Mouse (Mus musculus): ENCODE measurements around the gene Psmb10.
"Not testable (repeated sequence)": the region's sequence is repeated elsewhere in the genome, so short reads cannot be mapped to it uniquely, and the experiment has no call there.

The Psmb10 gene

GRCm38 (mm10) chr8:105938306-105938669 is at the start of gene Psmb10:
Gene Psmb10 (minus strand): TSS chr8:105938444.
- no peak for DNase-seq (ENCODE audit: low spot score in 2 of 2)

GRCm38 (mm10) chr8:105983406-105983805 is 45.2 kb upstream of the Psmb10 start:
- DNase-seq (ENCODE audit: low spot score in 2 of 2) = not testable (repeated sequence)

GRCm38 (mm10) chr8:105981146-105981545 is 42.9 kb upstream of the Psmb10 start:
- DNase-seq (ENCODE audit: low spot score in 2 of 2) = no peak

- no peak for DNase-seq (ENCODE audit: low spot score in 2 of 2)
These were observed 41.1 kb upstream of the Psmb10 start, which contains the start of gene Dpep3 for GRCm38 (mm10) chr8:105979325-105979724. Gene Dpep3 (minus strand): TSS chr8:105979429.

- DNase-seq (ENCODE audit: low spot score in 2 of 2) = no peak
These were observed 37.1 kb upstream of the Psmb10 start for GRCm38 (mm10) chr8:105975363-105975762.

DNA sequence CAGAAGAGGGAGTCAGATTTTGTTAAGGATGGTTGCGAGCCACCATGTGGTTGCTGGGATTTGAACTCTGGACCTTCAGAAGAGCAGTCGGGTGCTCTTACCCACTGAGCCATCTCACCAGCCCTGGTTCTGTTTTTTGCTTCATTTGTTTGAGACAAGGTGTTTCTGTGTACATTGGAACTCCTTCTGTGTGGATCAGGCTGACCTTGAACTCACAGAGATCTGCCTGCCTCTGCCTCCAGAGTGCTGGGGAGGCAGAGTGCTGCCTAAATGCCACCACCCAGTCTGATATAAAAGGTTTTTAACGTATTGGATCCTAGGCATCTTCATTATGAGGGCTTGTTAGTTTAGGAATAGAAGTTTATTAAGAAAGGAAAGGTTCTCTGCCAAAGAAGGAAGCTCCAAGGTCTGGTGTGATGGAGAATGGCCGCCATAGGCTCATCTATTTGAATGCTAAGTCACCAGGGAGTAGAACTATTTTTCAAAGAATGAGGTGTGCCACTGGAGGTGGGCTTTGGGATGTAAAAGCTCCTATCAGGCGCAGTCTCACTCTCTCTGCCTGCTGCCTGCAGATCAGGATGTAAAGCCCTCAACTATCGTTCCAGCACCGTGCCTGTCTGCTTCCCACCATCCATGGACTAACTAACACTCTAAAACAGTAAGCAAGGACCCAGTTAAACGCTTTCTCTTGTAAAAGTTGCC is 32.9 kb upstream of the Psmb10 start:
- DNase-seq (ENCODE audit: low spot score in 2 of 2) = no peak

DNA sequence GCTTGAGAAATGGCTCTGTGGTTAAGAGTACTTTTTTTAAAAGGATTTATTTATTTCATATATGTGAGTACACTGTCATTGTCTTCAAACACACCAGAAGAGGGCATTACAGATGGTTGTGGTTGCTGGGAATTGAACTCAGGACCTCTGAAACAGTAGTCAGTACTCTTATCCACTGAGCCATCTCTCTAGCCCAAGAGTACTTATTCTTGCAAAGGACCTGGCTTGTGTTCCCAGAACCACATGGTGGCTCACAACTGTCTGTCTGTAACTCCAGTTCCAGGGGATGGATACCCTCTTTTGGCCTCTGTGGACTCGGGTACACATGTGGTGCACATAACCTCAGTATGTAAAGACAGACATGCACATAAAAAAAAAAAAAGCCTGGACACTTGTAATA is 31.1 kb upstream of the Psmb10 start:
- DNase-seq (ENCODE audit: low spot score in 2 of 2) = no peak

GRCm38 (mm10) chr8:105966692-105967311 is 28.6 kb upstream of the Psmb10 start:
- no peak for DNase-seq (ENCODE audit: low spot score in 2 of 2)

DNA sequence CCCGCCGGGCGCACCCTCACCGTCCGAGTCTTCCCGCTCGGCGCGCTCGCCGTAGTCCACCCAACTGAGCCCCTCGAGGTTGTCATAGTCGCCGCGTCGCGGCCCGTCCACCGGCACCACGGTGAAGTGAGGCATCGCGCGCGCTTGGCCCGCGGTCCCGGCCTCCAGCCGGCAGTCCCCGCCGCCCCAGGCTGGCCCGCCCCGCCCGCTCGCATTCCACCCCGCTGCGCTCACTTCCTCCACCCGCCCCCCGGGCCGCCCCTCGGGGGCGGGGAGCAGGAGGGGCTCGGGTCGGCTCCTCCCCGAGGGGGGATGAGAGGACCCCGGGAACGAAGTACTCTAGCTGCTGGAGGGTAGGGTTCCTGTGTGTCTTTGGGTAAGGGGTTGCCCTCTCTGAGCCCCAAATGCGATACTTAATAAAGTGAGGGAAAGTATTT is 27.7 kb upstream of the Psmb10 start, which contains the start of gene Slc12a4:
Slc12a4 (minus strand) TSS at position 193 of the 437 bp plus-strand sequence.
- no peak for DNase-seq (ENCODE audit: low spot score in 2 of 2)

- DNase-seq (ENCODE audit: low spot score in 2 of 2) = no peak
These were observed 27.1 kb upstream of the Psmb10 start for GRCm38 (mm10) chr8:105965266-105965904.

GRCm38 (mm10) chr8:105964506-105965265 is 26.4 kb upstream of the Psmb10 start:
- no peak for DNase-seq (ENCODE audit: low spot score in 2 of 2)

DNA sequence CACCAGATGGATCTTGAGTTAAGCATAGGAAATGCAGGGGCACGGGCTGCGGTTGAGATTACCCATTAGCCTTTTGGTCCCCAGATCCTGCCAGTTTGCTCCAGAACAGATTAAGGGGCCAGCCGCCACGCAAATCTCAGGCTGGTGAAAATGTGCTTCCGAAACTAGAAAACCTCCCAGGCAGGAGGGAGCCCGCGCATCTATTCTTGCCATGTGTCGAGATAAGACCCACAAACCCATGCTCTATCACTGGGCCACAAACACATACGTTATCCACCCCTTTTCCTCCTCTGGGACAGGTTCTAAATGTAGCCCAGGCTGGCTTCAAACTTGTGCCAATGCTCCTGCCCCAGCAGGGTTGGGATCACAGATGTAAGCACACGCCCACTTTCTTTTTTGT is 23.3 kb upstream of the Psmb10 start:
- DNase-seq (ENCODE audit: low spot score in 2 of 2) = no peak

GRCm38 (mm10) chr8:105961101-105961500 is 22.9 kb upstream of the Psmb10 start:
- DNase-seq (ENCODE audit: low spot score in 2 of 2) = no peak

DNA sequence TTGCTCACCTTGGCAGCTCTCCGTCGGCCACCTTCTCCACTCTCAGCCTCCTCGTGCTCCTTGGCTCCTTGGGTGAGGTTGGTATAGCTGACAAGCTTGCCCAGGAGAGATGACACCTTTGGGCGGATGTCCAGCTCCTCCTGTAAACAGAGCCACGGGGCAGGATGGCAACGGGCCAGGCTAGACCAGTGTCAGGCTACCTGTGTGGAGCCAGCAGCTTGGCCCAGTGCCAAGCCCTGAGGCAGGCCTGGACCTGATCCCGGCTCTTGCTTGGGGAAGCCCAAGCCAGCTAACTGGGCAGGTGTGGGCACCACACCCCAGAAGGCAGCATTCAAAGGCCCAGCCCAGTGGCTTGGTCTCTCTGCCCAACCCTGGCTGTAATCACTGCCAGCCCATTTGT is 21.1 kb upstream of the Psmb10 start:
- no peak for DNase-seq (ENCODE audit: low spot score in 2 of 2)

- DNase-seq (ENCODE audit: low spot score in 2 of 2) = no peak
These were observed 19.6 kb upstream of the Psmb10 start for GRCm38 (mm10) chr8:105957813-105958212.

DNA sequence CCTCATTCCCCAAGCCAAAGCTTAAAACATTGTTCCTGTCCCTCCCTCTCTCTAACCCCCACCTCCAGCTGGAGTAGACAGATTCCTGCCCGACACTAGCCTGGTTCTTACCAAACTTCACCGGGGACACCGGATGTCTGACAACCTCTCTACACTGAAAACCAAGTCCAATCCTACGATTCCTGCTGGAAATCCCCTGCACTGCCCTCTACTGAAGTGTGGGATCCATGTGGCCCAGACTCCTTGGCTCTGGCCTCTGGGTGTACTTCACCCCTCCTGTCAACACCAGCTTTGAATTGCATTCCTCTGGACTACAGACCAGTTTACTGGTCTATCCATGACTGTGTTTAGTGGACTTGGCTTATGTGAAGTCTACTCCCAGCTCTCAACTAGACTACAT is 18.3 kb upstream of the Psmb10 start:
- no peak for DNase-seq (ENCODE audit: low spot score in 2 of 2)

GRCm38 (mm10) chr8:105951057-105951659 is 12.9 kb upstream of the Psmb10 start:
- no peak for DNase-seq (ENCODE audit: low spot score in 2 of 2)

GRCm38 (mm10) chr8:105949350-105949749 is 11.1 kb upstream of the Psmb10 start:
- DNase-seq (ENCODE audit: low spot score in 2 of 2) = no peak

DNA sequence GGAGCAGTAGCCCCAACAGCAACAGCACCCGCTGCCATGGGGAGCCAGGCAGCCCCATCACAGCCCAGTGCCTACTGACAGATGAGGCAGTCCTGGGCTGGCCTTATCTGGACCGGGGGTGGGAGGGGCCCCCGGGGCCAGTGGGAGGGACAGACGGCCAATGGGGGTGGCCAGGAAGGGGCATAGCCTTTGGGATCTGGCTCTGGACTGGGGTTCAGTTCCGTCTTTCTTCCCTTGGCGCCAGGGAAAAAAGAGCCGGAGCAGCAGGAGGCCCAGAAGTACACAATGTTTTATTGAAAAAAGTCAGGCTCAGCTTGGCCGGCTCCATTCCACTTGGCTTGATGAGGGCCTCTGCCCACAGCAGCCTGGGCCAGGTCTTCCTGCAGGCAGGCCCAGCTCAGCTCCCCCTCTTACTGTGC is 5.1 kb upstream of the Psmb10 start, which contains the start of gene Lcat:
Lcat (minus strand) TSS at position 62 of the 419 bp plus-strand sequence.
- DNase-seq (ENCODE audit: low spot score in 2 of 2) = no peak

GRCm38 (mm10) chr8:105942542-105942941 is 4.3 kb upstream of the Psmb10 start:
- DNase-seq (ENCODE audit: low spot score in 2 of 2) = no peak

DNA sequence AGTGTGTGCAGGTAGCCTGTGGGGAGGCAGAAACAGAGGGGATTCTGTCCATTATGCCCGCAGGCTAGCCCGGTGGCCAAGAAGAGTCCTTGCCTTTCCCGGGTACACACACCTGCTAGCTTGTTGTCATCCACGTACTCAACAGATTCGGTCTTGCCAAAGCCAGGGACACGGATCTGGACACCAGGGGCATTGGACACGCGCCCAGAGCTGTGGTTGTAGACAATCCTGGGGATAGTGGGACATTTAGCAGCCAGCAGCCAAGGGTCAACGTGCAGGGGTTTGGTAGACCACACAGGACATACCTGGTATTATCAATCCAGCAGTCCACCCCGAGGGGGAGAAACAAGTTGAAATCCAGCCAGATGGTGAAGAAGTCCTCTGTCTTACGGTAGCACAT is 3.8 kb upstream of the Psmb10 start:
- DNase-seq (ENCODE audit: low spot score in 2 of 2) = no peak

Measured in right cerebral cortex, postnatal 36 days (tissue).